Mouse (Mus musculus) G1E-ER4 (cell line): ENCODE measurements around the gene Gipc2. TPM values are rescaled to one million over a fixed set of nuclear protein-coding genes. Genes with fewer than 3 reads are reported as not detected.

Experiments used
- GATA1 ChIP-seq: IDR thresholded peaks from one replicate; pipeline ENCODE4 v1.8.0; 2012; ENCODE audit warnings: low read length, inconsistent platforms
- polyA plus RNA-seq: library from polyadenylated mRNA; stranded (reverse); fragments of >175 nt; gene quantifications from 2 replicates; pipeline ENCODE4 v1.2.3, GENCODE M21; 2012

Gene Gipc2
- polyA plus RNA-seq, 1 experiment: not detected

- no peak for TF ChIP-seq GATA1
Observed at GRCm38 (mm10) chr3:152147085-152147831, 18.8 kb downstream of the Gipc2 start.

DNA sequence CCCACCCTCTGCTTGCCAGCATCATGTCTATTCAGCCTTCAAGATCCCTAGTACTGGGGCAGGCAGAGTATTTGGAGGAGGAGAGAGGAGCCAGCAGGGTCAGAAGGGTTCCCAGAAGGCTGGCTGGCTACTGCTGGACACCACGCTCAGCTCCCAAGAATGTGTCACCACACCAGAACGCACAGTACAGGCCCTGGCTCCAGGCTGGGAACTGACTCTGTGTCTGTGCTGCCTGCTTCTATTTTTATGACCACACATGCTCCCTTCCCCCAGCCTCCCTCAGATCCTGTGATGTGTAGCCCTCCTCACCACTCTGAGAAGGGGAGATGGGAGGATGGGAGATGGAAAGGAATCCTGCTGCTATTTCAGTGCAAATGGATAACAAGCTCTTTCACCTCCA is 20.8 kb downstream of the Gipc2 start:
- no peak for TF ChIP-seq GATA1

- TF ChIP-seq GATA1: no peak
Observed at GRCm38 (mm10) chr3:152142989-152143695, 22.9 kb downstream of the Gipc2 start.

- TF ChIP-seq GATA1: no peak
Observed at GRCm38 (mm10) chr3:152142146-152142545, 23.9 kb downstream of the Gipc2 start.

DNA sequence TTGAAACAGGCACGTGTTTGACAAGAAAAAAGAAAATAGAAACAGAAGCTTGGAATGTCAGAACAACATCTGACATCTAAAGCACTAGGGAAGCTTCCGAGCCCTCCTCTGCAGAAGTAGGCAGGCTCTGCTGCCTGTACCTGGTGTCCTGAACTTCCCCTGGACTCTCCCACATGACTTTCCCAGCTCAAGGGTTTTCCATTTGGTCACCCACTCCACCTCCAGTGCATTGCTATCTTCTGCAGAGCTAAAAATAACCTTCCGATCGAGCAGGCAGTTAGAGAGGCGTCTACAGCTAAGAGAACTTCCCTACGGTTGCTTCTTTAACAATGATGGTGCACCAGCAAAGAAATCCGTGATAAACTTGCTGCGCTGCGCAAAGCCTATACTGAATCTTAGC is 32.4 kb downstream of the Gipc2 start:
- TF ChIP-seq GATA1: no peak

- TF ChIP-seq GATA1: no peak
Observed at GRCm38 (mm10) chr3:152130963-152131362, 35.1 kb downstream of the Gipc2 start.

GRCm38 (mm10) chr3:152128631-152129030 is 37.4 kb downstream of the Gipc2 start:
- no peak for TF ChIP-seq GATA1

- TF ChIP-seq GATA1: no peak
Observed at GRCm38 (mm10) chr3:152127144-152127543, 38.9 kb downstream of the Gipc2 start.

DNA sequence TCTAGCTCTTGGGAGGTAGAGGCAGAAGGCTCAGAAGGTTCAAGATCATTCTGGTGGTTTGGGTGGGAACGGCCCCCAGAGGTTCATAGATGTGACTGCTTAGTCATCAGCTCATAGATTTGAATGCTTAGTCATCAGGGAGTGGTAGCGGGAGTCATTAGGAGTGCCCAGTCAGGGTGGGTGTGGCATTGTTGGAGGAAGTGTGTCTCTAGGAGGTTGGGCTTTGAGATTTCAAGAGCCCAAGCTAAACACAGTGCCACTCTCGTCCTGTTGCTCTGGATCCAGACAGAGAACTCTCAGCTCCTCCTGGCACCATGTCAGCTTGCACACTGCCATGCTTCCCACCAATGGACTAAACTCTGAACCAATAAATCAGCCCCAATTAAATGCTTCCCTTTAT is 43.3 kb downstream of the Gipc2 start:
- no peak for TF ChIP-seq GATA1

DNA sequence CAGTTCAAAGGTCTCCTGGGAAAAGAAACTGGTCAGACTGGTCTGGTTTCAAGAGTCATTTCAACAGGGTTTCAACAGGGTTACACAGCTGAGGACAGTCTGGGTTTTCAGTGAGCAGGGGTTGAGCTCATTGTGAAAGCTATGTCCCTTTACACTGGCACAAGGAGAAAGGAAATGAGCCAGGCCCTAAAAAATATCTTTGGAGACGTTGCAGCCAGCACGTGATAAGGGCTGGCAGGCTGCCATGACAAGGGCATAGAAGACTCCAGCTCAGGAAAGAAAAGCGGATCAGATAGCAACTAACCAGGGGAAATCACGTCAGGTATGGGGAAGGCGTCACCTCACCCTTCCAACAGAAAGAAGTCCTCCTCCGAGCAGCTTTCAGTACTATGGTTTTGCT is 43.9 kb downstream of the Gipc2 start:
- TF ChIP-seq GATA1: peak; percentile 26

GRCm38 (mm10) chr3:152121169-152122009 is 44.6 kb downstream of the Gipc2 start:
- TF ChIP-seq GATA1: no peak

GRCm38 (mm10) chr3:152119987-152120386 is 46.0 kb downstream of the Gipc2 start:
- TF ChIP-seq GATA1: no peak

DNA sequence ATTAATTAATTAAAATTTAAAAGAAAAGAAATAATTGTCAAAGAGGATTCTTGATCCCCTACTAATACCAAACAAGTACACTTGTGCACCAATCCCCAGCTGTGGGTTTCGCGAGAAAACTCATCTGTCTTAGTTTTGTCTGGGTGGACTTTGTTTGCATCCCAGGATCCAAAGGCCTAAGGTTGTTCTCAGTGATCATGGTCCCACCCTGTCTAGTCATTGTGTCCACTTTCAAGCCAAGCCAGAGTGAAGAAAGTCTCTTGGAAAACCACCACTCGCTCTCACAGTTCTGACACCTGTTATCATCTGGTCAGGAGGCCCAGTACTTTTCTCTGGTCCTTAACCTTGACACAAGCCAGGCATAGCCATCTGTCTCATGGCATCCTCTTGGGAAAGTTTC is 48.1 kb downstream of the Gipc2 start:
- no peak for TF ChIP-seq GATA1

DNA sequence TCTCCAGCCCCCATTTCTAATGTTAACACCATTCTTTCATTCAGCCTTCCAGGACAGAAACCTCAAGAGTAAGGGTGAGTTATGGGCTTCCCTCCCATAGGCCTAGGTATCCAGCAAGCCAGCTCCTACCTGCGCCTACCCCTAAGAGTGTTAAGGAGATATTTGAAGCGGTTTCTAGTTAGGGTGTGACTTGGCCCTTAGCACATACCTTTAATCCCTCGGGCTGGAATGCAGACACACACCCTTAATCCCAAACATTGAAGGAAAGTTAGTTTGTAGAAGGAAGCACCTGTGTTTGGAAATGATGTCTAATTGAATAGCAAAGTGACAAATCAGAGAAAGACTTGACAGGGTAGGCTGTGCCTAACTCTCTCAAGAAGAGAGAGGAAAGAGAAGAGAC is 49.9 kb downstream of the Gipc2 start:
- no peak for TF ChIP-seq GATA1

DNA sequence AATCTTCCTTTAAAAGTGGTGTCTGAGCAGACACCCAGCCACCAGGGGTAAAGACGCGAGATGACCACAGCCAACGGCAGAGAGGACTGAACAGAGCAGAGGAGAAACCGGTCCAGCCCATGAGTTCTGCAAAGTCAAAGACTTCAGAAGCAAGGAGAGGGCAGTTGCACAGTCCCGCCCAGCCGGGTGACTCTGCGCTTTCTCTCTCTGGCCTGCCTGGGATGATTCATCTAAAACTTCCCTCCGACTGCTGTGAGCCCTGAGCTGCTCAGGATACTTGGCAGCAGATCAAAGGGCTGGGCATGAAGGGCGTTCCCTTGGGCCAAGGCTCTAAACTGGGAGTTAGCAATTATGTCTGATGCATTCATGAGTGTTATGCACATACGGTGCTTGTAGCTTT is 51.2 kb downstream of the Gipc2 start:
- TF ChIP-seq GATA1: no peak

DNA sequence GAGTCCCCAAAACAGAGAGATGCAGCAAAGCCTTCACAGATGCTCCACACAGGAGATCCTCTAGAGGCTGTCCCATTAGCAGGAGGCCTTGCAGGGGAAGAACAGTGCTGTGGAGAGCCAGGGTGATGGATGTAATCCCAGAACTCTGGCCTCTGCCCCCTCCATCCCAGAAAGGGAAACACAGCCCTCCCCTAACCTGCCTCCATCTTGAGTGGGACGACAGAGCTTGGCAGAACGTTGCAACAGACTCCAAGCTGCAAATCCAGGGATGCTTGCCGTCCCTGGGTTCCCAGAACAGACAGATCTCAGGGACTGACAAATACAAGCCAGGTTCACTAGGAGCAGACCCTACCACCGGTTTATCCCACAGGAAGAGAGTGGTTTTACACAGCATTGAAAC is 51.8 kb downstream of the Gipc2 start:
- no peak for TF ChIP-seq GATA1

DNA sequence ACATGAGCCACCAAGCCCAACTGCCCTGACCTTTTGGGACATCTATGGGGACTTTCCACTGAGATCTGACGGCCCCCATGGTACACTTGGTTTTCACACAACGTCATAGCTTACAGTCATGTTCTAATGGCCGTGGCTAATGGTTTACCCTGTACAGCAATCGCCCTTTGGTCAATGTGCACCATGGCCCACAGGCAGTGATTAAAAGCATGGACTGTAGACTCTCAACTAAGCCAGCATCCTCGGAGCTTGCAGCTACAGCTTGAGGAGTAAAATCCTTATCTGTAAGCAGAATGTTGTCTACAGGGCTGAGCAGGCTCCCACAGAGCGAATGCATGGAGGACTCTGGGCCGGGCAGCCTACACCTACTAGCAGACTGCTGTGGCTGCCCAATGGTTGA is 52.5 kb downstream of the Gipc2 start:
- no peak for TF ChIP-seq GATA1
